Mouse (Mus musculus) megakaryocyte, embryonic 14.5 days (primary cell): Measurements from ENCODE around the gene Cryaa. TPM values are rescaled to one million over a fixed set of nuclear protein-coding genes. Genes with fewer than 3 reads are reported as not detected.

Experiments
- H3K27me3 ChIP-seq: replicated peaks from 2 replicates; pipeline ENCODE3; 2012; ENCODE audit warnings: inconsistent platforms
- H3K36me3 ChIP-seq: replicated peaks from 2 replicates; pipeline ENCODE3; 2012; ENCODE audit warnings: low read length, inconsistent platforms, mixed read lengths
- H3K4me1 ChIP-seq: 2 replicates; pipeline ENCODE4 v1.6.1; 2012; ENCODE audit warnings: inconsistent platforms
- H3K4me3 ChIP-seq: replicated peaks from 2 replicates; pipeline ENCODE3; 2012; ENCODE audit warnings: moderate library complexity, mild to moderate bottlenecking, inconsistent platforms
- H3K9me3 ChIP-seq: 2 replicates; pipeline ENCODE4 v1.6.1; 2012; ENCODE audit warnings: inconsistent platforms
- FLI1 ChIP-seq: IDR thresholded peaks from 2 replicates; pipeline ENCODE4 v1.6.1; 2012; ENCODE audit warnings: low read length, inconsistent platforms, mixed read lengths
- GATA1 ChIP-seq: IDR thresholded peaks from 3 replicates; pipeline ENCODE4 v1.6.1; 2012; ENCODE audit warnings: mixed read lengths, low read length, inconsistent platforms, borderline replicate concordance
- polyA plus RNA-seq: library from polyadenylated mRNA; stranded (reverse); fragments of >175 nt; gene quantifications from 2 replicates; pipeline ENCODE4 v1.2.3, GENCODE M21; 2012; ENCODE audit warnings: low replicate concordance; ENCODE audit not compliant: insufficient read depth

Gene Cryaa
- polyA plus RNA-seq, 1 experiment, result not detected

- Histone ChIP-seq H3K36me3 (no peaks in the 10 kb centered on the region), H3K27me3 (peaks cover 64% of the 10 kb centered on the region), H3K9me3 (no peaks in the 10 kb centered on the region), H3K4me3 (no peak overlapping the region), H3K4me1 (peaks cover 19% of the 10 kb centered on the region)
- TF ChIP-seq GATA1, result no peak
- no peak for TF ChIP-seq FLI1
These were observed 38.0 kb upstream of the Cryaa start for GRCm38 (mm10) chr17:31639651-31640050.

GRCm38 (mm10) chr17:31642331-31642730, 35.3 kb upstream of the Cryaa start:
- H3K36me3 ChIP-seq, result peaks cover 13% of the 10 kb centered on the region
- TF ChIP-seq GATA1, result no peak
- TF ChIP-seq FLI1, result no peak
- H3K27me3 ChIP-seq, result peaks cover 38% of the 10 kb centered on the region
- peaks cover 6% of the 10 kb centered on the region for H3K9me3 ChIP-seq
- H3K4me3 ChIP-seq, result no peak overlapping the region
- H3K4me1 ChIP-seq, result peaks cover 3% of the 10 kb centered on the region

- Histone ChIP-seq H3K9me3 (peaks cover 6% of the 10 kb centered on the region), H3K4me3 (no peak overlapping the region), H3K4me1 (no peaks in the 10 kb centered on the region; the same call in 1 of the 2 replicates), H3K27me3 (peaks cover 32% of the 10 kb centered on the region), H3K36me3 (peaks cover 19% of the 10 kb centered on the region)
- TF ChIP-seq FLI1 (no peak), GATA1 (no peak)
These were observed 34.7 kb upstream of the Cryaa start for GRCm38 (mm10) chr17:31642913-31643312.

GRCm38 (mm10) chr17:31646199-31647002, 31.2 kb upstream of the Cryaa start:
- Histone ChIP-seq H3K4me1 (peaks cover 9% of the 10 kb centered on the region), H3K36me3 (peaks cover 54% of the 10 kb centered on the region), H3K4me3 (peak overlapping the region; percentile 14), H3K9me3 (peaks cover 6% of the 10 kb centered on the region), H3K27me3 (peaks cover 7% of the 10 kb centered on the region)
- TF ChIP-seq FLI1, result no peak
- no peak for TF ChIP-seq GATA1

GRCm38 (mm10) chr17:31652152-31652551, 25.5 kb upstream of the Cryaa start:
- no peaks in the 10 kb centered on the region for H3K9me3 ChIP-seq
- H3K36me3 ChIP-seq, result peaks cover 90% of the 10 kb centered on the region
- no peak overlapping the region for H3K4me3 ChIP-seq
- peaks cover 40% of the 10 kb centered on the region for H3K4me1 ChIP-seq
- TF ChIP-seq GATA1, result no peak
- no peak for TF ChIP-seq FLI1
- H3K27me3 ChIP-seq, result no peaks in the 10 kb centered on the region

GRCm38 (mm10) chr17:31653277-31653676, 24.3 kb upstream of the Cryaa start:
- Histone ChIP-seq H3K4me3 (no peak overlapping the region), H3K4me1 (peaks cover 45% of the 10 kb centered on the region), H3K27me3 (no peaks in the 10 kb centered on the region), H3K36me3 (peaks cover 78% of the 10 kb centered on the region), H3K9me3 (no peaks in the 10 kb centered on the region)
- TF ChIP-seq FLI1 (no peak), GATA1 (no peak)

- no peak overlapping the region for H3K4me3 ChIP-seq
- TF ChIP-seq FLI1 (no peak), GATA1 (no peak)
- H3K27me3 ChIP-seq, result no peaks in the 10 kb centered on the region
- peaks cover 55% of the 10 kb centered on the region for H3K4me1 ChIP-seq
- H3K9me3 ChIP-seq, result no peaks in the 10 kb centered on the region
- H3K36me3 ChIP-seq, result peaks cover 57% of the 10 kb centered on the region
These were observed 22.2 kb upstream of the Cryaa start for GRCm38 (mm10) chr17:31655366-31655765.

GRCm38 (mm10) chr17:31656682-31657081, 20.9 kb upstream of the Cryaa start:
- Histone ChIP-seq H3K4me3 (no peak overlapping the region), H3K9me3 (no peaks in the 10 kb centered on the region), H3K4me1 (peaks cover 46% of the 10 kb centered on the region), H3K36me3 (peaks cover 44% of the 10 kb centered on the region), H3K27me3 (no peaks in the 10 kb centered on the region)
- TF ChIP-seq FLI1, result no peak
- TF ChIP-seq GATA1, result no peak

GRCm38 (mm10) chr17:31657141-31657983, 20.2 kb upstream of the Cryaa start:
- H3K9me3 ChIP-seq, result no peaks in the 10 kb centered on the region
- H3K36me3 ChIP-seq, result peaks cover 37% of the 10 kb centered on the region
- TF ChIP-seq FLI1, result no peak
- TF ChIP-seq GATA1, result no peak
- H3K27me3 ChIP-seq, result no peaks in the 10 kb centered on the region
- H3K4me1 ChIP-seq, result peaks cover 46% of the 10 kb centered on the region
- peak overlapping the region; percentile 98 for H3K4me3 ChIP-seq

- TF ChIP-seq FLI1, result no peak
- TF ChIP-seq GATA1, result no peak
- H3K36me3 ChIP-seq, result peaks cover 30% of the 10 kb centered on the region
- peaks cover 46% of the 10 kb centered on the region for H3K4me1 ChIP-seq
- no peaks in the 10 kb centered on the region for H3K9me3 ChIP-seq
- peak overlapping the region; percentile 98 for H3K4me3 ChIP-seq
- H3K27me3 ChIP-seq, result no peaks in the 10 kb centered on the region
These were observed 19.5 kb upstream of the Cryaa start for GRCm38 (mm10) chr17:31658136-31658467.
